Mouse (Mus musculus) hindbrain, embryonic 10.5 days (tissue): ENCODE measurements at regions not wholly inside any gene's neighbourhood (a gene's known extent, or its start where the extent isn't known, plus 50 kb on each side); places are given as distances from the start of the nearest gene placed in this dataset.

Experiments
- DNase-seq: peaks from one replicate; pipeline ENCODE4 v3.0.0-alpha.2; 2017; ENCODE audit warnings: low spot score
- H3K27ac ChIP-seq: fragments of 300-500 bp; sonication (generic); 2 replicates; pipeline ENCODE4 v1.5.1; 2016; ENCODE audit warnings: mild to moderate bottlenecking, moderate library complexity
- H3K27me3 ChIP-seq: fragments of 300-500 bp; sonication (generic); 2 replicates; pipeline ENCODE4 v1.6.1; 2016; ENCODE audit warnings: mild to moderate bottlenecking; ENCODE audit not compliant: poor library complexity, insufficient read depth, severe bottlenecking
- H3K36me3 ChIP-seq: fragments of 300-500 bp; sonication (generic); 2 replicates; pipeline ENCODE4 v1.6.1; 2016; ENCODE audit warnings: mild to moderate bottlenecking, moderate library complexity
- H3K4me1 ChIP-seq: fragments of 300-500 bp; sonication (generic); replicated peaks from 2 replicates; pipeline ENCODE4 v1.6.1; 2016; ENCODE audit warnings: mild to moderate bottlenecking
- H3K4me3 ChIP-seq: fragments of 300-500 bp; sonication (generic); 2 replicates; pipeline ENCODE4 v1.5.1; 2016; ENCODE audit warnings: mild to moderate bottlenecking, moderate library complexity
- H3K9me3 ChIP-seq: fragments of 300-500 bp; sonication (generic); 2 replicates; pipeline ENCODE4 v1.6.1; 2016; ENCODE audit warnings: mild to moderate bottlenecking, moderate library complexity
- WGBS: fragments of 180-500 bp; shearing (Covaris S2); methylation state at CpG from one replicate; pipeline ENCODE4 v1.1.7; 2016; 5-methylcytosine and 5-hydroxymethylcytosine counted together

DNA sequence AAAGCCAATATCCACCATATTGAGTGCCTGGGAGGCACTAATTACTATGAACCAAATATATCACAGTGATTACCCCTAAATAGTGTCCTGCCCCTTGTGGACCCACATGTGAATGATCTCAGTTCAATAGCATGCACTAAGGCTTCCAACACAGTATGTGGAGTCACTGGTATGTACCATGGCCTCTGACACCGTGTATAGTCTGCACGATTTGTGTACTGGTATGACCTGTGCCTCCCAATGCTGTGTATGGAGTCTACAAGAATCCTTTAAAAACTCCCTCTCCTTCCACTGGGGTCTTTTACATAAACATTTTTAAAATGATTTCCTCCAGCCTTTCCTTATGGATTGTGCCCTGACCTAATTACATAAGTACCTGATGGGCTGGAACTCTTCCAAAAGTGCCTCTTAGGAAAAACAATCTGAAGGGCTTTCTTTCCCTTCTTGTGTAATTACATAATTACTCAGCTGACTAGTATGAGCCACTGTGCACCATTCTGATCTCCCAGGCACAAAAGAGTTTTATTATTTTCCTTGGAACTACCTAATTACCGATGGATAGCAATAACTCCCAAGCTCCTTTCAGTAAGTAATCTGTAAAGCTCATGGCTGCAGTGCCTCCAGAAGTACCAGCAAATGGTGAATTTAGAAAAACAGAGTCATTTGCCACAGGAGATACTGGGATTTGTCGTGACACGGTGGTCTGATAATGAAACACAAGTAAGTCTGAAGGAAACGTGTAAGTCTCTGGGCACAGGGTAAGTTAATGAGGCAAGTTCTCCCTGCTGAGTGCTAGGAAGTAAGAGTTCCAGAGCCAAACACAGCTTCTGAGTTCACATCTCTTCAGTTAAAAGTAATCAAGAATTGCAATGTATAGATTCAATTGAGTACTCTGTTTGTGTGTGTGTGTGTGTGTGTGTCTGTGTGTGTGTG lies 135.8 kb upstream of the Rarb start:
- Histone ChIP-seq H3K4me1 (no peaks in the 10 kb centered on the region), H3K36me3 (no peaks in the 10 kb centered on the region), H3K27ac (no peak overlapping the region), H3K27me3 (no peaks in the 10 kb centered on the region), H3K4me3 (no peak overlapping the region), H3K9me3 (no peaks in the 10 kb centered on the region)
- DNase-seq, result no peak
- WGBS, result 84% methylated on average over 6 of the region's 6 CpGs

DNA sequence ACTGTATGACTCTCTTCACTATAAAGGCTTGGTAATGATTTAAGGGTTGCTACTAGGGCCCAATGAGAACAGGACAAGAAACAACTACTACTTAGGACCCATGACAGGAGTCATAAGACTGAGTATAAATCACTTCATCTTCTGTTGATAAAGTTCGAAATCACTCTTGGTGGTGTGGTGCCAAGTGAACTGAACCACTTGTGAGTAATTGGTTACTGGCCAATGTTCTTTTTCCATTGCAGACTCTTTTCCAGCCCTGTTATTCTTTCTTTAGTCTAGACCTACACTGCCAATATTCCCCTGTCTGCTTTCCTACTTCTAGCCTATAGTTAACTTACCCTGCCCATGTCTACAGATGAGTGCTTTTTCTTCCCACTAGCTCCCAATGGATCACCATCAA lies 129.8 kb upstream of the Rarb start:
- no peaks in the 10 kb centered on the region for H3K9me3 ChIP-seq
- H3K27me3 ChIP-seq, result no peaks in the 10 kb centered on the region
- no peak overlapping the region for H3K27ac ChIP-seq
- DNase-seq, result no peak
- H3K4me3 ChIP-seq, result no peak overlapping the region
- 87% methylated on average over 1 of the region's 1 CpGs for WGBS
- no peaks in the 10 kb centered on the region for H3K36me3 ChIP-seq
- no peaks in the 10 kb centered on the region for H3K4me1 ChIP-seq

DNA sequence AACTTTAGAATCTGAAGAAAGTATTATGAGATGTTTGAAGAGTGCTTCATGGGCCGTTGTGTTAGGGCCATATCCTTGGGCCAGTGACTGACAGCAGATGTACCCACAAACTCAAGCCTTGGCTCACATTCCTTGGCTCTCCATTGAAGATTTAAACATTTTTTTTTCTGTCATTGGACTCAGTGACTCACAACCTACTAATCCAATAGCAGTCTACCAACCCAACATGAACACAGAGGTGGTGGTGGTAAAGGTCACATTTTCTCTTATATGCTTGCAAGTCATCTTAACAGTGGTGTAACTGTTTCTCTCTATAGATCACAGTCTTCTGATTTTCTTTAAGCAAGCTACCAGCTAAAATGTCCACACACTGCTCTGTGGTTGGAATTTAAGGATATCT lies 125.5 kb upstream of the Rarb start:
- WGBS, result 88% methylated on average over 1 of the region's 1 CpGs
- Histone ChIP-seq H3K36me3 (no peaks in the 10 kb centered on the region), H3K27ac (no peak overlapping the region), H3K9me3 (no peaks in the 10 kb centered on the region), H3K4me1 (no peaks in the 10 kb centered on the region), H3K4me3 (no peak overlapping the region), H3K27me3 (no peaks in the 10 kb centered on the region)
- no peak for DNase-seq

DNA sequence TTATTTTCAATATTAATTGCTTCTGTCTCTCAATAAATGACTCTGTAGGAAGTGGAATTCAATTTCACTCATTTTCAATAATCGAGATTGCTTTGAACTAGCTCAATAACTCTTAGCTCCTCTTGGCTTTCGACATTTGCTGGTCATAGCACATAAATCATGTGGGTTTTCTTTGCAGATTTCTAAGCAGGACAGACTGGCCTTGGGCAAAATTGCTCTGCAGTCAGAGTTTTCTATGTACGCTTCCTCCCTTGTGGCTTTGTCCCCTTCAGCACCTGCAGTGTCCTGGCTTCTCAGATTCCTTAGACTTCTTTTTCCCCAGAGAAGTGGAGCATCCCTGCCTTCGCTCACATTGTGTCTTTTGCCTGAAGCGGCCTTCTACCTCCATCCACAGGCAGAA lies 124.6 kb upstream of the Rarb start:
- no peaks in the 10 kb centered on the region for H3K27me3 ChIP-seq
- no peak overlapping the region for H3K27ac ChIP-seq
- H3K4me3 ChIP-seq, result no peak overlapping the region
- no peak for DNase-seq
- H3K36me3 ChIP-seq, result no peaks in the 10 kb centered on the region
- 91% methylated on average over 5 of the region's 5 CpGs for WGBS
- H3K9me3 ChIP-seq, result no peaks in the 10 kb centered on the region
- no peaks in the 10 kb centered on the region for H3K4me1 ChIP-seq

DNA sequence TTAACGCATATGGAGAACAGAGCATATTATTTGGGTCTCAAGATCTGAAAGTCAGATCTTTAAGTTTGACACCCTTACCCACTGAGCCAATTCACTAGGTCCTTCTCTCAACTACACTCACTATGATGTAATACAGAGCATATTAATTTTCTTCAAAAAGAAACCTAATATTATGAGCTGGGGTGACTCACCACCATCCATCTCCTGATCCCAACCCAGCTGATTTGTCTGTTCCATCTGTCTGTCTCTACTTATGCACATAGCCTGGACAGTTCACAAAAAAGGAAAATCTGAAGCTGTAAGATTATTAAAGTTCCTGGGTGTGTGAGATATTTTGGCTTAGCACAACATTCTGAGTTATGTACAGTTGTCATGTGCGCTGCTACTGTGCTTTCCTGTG lies 108.2 kb upstream of the Rarb start:
- Histone ChIP-seq H3K27ac (no peak overlapping the region), H3K36me3 (no peaks in the 10 kb centered on the region), H3K4me1 (no peaks in the 10 kb centered on the region), H3K4me3 (no peak overlapping the region), H3K9me3 (no peaks in the 10 kb centered on the region), H3K27me3 (no peaks in the 10 kb centered on the region)
- DNase-seq, result no peak
- WGBS, result 96% methylated on average over 2 of the region's 2 CpGs

DNA sequence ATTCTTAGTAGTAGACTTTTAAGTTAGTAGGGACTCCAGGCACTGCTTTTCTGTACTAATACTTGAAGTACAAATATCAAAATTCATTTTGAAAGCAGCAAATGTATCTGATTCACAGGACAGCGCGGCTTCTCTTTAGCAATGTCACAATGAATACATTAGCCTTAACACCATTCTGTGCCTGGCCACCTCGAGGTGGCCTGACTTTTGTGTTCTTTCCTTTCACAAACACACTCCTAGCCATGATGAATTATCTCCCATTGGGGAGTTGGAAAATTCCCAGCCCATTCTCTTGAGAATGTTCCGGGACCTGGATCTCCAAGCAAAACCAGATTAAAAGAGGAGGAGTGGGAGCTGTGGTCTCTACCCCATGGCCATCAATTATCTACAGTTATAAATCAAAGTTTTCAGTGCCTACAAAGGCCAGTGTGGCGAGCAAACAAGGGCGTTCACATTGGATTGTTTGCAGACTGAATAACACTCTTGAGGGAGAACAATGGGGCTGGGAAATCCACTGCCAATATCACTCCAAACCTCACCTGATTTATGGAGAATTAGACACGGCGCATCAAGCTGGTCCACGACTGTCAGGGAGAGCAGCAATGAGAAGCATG lies 82.7 kb upstream of the Rarb start:
- 64% methylated on average over 9 of the region's 9 CpGs for WGBS
- DNase-seq, result peak; percentile 25
- Histone ChIP-seq H3K9me3 (0 out of 2 replicates have a peak, but pooled peaks cover 2% of the 10 kb centered on the region), H3K36me3 (no peaks in the 10 kb centered on the region), H3K27me3 (no peaks in the 10 kb centered on the region), H3K4me3 (no peak overlapping the region), H3K4me1 (peaks cover 21% of the 10 kb centered on the region), H3K27ac (0 out of 2 replicates have a peak overlapping the region, but pooled peaks have one; percentile 16)

DNA sequence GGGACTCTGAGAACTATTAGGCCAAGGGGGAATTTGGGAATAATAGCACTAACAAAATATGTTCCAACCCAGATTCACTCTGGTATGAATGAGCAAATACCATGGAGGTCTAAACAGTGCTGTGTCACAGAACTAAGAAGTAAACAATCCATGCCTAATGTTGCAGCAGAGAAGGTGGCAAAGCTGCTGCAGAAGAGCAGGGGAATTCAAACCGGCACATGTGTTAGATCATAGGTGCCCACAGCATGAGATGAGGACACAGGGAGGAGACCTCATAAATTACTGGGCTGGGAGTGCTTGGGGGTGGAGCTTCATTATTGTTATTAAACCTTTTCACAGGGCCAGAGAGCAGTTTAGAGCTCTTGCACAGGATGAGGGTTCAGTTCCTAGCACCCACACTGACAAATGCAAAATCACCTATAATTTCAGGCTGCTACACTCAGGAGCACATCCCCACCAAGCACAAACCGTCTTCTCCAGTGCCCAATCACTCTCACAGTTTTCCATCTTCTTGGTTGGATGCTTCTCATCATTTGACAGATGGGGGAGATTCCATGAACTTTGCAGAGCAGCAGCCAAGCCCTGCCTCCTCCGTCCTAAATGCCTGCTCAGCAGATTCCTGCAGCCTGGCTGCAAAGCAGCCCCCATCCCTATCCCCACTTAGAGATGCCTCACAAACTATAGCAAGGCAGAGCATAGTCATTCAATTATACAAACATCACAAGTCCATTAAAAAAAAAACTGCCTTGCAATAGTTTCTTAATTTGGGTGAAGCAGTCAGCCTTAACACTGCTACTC lies 79.0 kb upstream of the Rarb start:
- WGBS, result 44% methylated on average over 3 of the region's 3 CpGs
- Histone ChIP-seq H3K27me3 (no peaks in the 10 kb centered on the region), H3K9me3 (no peaks in the 10 kb centered on the region), H3K36me3 (no peaks in the 10 kb centered on the region), H3K27ac (peak overlapping the region; percentile 45; the same call in 1 of the 2 replicates), H3K4me1 (peaks cover 21% of the 10 kb centered on the region), H3K4me3 (no peak overlapping the region)
- DNase-seq, result no peak

DNA sequence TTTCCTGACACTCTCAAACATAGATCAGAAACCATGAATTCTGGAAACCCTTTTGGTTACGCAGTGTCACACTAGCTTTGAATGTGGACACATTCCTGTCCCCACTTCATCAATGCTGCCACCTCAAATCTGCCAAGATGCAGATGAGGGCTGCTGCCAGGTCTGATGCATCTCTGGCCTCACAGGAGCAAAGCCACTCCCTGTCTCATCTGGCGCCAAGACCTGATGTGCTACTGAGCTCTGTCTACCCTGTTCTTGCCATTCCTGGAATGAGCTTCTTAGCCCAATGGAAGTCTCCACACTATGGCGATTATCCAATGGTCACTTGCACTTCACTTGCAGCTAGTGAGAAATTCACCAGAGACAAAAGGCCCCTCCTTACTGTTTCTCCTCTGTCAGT lies 78.0 kb upstream of the Rarb start:
- peaks cover 21% of the 10 kb centered on the region for H3K4me1 ChIP-seq
- WGBS, result 77% methylated on average over 3 of the region's 3 CpGs
- no peaks in the 10 kb centered on the region for H3K9me3 ChIP-seq
- H3K27ac ChIP-seq, result no peak overlapping the region
- H3K27me3 ChIP-seq, result no peaks in the 10 kb centered on the region
- no peaks in the 10 kb centered on the region for H3K36me3 ChIP-seq
- no peak for DNase-seq
- no peak overlapping the region for H3K4me3 ChIP-seq

DNA sequence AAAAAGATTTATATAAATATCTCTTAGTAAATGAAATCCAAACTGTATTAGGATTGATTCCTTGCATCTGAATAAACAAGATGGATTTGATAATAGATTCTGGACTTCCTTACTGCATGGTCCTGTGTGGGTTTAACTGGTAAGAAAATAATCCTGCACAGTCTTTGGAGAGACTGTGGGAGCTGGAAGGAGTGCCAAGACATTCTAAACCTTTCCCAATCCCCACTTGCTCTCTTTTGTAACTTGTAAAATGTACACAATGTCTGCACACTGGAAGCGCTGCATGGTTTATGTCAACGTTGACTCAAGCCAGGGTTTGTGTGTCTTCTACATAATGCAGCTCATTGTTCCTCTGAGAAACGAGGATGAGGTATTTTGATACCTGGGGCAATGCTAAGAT lies 62.3 kb upstream of the Rarb start:
- no peaks in the 10 kb centered on the region for H3K4me1 ChIP-seq
- no peaks in the 10 kb centered on the region for H3K27me3 ChIP-seq
- no peaks in the 10 kb centered on the region for H3K36me3 ChIP-seq
- H3K4me3 ChIP-seq, result no peak overlapping the region
- H3K9me3 ChIP-seq, result no peaks in the 10 kb centered on the region
- no peak overlapping the region for H3K27ac ChIP-seq
- no peak for DNase-seq
- WGBS, result 64% methylated on average over 3 of the region's 3 CpGs

DNA sequence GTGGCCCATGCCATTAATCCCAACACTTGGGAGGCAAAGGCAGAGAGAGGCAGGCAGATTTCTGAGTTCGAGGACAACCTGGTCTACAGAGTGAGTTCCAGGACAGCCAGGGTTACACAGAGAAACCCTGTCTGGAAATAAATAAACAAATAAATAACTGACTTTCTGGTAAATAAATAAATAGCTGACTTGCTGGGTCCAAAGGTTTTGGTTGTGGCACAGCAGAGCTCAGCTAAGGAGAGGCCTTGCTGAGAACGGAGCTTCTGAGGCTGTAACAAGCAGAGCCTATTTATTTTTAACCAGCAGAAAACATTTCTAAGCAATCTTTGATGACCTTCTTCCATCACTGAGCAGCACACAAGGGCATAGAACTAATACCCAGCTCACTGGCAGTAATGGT lies 50.3 kb upstream of the Rarb start:
- Histone ChIP-seq H3K4me1 (no peaks in the 10 kb centered on the region), H3K27me3 (no peaks in the 10 kb centered on the region), H3K27ac (no peak overlapping the region), H3K36me3 (no peaks in the 10 kb centered on the region), H3K9me3 (no peaks in the 10 kb centered on the region), H3K4me3 (no peak overlapping the region)
- 92% methylated on average over 2 of the region's 2 CpGs for WGBS
- DNase-seq, result no peak
